Mouse (Mus musculus) gastrocnemius, adult 2 months (tissue): ENCODE results near the gene Lenep. TPM values are rescaled to one million over a fixed set of nuclear protein-coding genes. Genes with fewer than 3 reads are reported as not detected.
A peak's percentile ranks its signal among the peaks of the same experiment; 100 is the strongest.

Experiments
- DNase-seq: peaks from one replicate; pipeline ENCODE4 v3.0.0; 2022
- H3K27ac ChIP-seq: fragments of 200-600 bp; 2 replicates; pipeline ENCODE4 v1.8.1; 2022; ENCODE audit warnings: mild to moderate bottlenecking
- H3K4me3 ChIP-seq: fragments of 200-600 bp; 2 replicates; pipeline ENCODE4 v1.8.1; 2022; ENCODE audit warnings: mild to moderate bottlenecking, moderate library complexity
- CTCF ChIP-seq: fragments of 200-600 bp; IDR thresholded peaks from 2 replicates; pipeline ENCODE4 v1.8.1; 2022; ENCODE audit warnings: antibody characterized with exemption, mild to moderate bottlenecking, moderate library complexity
- intact Hi-C: fragments of 180-260 bp; cut with DNase I; formaldehyde crosslinking; loops from one replicate; pipeline ENCODE4 v1.15.1; 2025
- total RNA-seq, 2 experiments: library from RNA; stranded (reverse); gene quantifications; 2 replicates each; pipeline ENCODE4 v1.2.3; 2021

Gene Lenep
- total RNA-seq, 2 experiments from 2014 or later, result 0.41 to 2.1 TPM

- Histone ChIP-seq H3K27ac (peak overlapping the region; percentile 95), H3K4me3 (peak overlapping the region; percentile 70)
- no peak for TF ChIP-seq CTCF
- intact Hi-C loops, result no loop called here
- peak; percentile 83 for DNase-seq
Observed at GRCm38 (mm10) chr3:89386438-89387420, 15.9 kb downstream of the Lenep start.

- Histone ChIP-seq H3K4me3 (peak overlapping the region; percentile 70), H3K27ac (peak overlapping the region; percentile 95)
- no peak for DNase-seq
- TF ChIP-seq CTCF, result no peak
- intact Hi-C loops, result no loop called here
Observed at GRCm38 (mm10) chr3:89385451-89385850, 17.1 kb downstream of the Lenep start.

DNA sequence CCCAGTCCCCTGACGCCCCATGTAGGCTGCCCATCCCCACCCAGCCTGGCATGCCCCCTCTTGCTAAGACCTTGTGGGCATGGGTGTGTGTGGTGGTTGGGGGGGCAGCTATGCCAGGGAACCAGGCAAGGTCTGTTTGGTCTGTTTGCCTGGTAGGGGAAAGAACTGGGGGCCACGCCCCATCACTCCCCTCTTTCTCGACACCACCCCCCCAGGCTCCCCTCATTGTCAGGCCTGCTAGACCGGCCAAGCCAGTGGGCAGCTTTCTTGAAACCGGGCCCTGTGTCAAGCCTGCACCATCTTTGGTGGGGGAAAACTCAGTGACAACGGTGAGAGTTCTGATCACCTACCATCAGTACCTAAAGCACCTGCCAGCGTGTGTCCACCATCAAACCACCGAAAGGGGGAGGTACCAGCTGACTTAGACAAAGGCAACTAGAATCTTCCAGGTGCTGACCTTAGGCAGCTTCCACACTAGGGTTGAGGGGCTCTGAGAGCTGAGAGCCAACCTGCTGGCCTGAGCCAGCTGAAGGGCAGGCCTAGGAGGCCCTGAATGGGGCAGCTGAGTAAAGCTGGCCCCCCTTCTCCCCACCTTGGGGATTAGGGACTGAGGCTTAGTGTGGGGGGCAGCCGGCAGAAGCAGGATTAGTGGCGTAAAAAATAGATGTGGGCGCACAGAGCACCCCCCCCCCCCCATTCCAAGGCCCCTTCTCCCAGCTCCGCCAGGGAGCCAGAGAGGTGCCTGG, 18.1 kb downstream of the Lenep start:
- no peak for TF ChIP-seq CTCF
- H3K27ac ChIP-seq, result peak overlapping the region; percentile 95
- DNase-seq, result peak; percentile 16

GRCm38 (mm10) chr3:89383651-89384255, 18.8 kb downstream of the Lenep start:
- no peak overlapping the region for H3K4me3 ChIP-seq
- TF ChIP-seq CTCF, result no peak
- peak; percentile 21 for DNase-seq
- intact Hi-C loops, result no loop called here
- H3K27ac ChIP-seq, result peak overlapping the region; percentile 95

More for the DNA sequence above, 18.1 kb downstream of the Lenep start:
- intact Hi-C loops, result no loop called here
- H3K4me3 ChIP-seq, result no peak overlapping the region

DNA sequence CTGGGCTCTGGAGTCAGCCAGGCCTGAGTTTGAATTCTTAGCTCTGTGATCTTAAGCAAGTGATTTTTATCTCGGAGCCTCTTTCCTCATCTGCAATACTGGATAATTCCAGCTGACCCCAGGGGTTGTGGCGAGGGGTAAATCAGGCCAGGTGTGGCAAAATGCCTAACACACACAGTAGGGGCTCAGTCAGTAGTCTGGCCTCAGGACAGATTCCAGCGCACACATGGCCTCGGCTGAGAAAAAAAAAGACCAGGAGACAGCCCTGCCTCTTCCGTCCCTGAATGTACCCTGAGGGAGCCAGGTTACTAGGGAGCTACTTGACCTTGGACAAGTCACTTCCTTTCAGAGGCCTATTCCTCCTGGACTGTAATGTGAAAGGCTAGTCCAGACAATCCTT, 19.6 kb downstream of the Lenep start:
- peak overlapping the region; percentile 16 for H3K27ac ChIP-seq
- no peak for DNase-seq
- no peak for TF ChIP-seq CTCF
- no peak overlapping the region for H3K4me3 ChIP-seq
- intact Hi-C loops, result no loop called here

- no peak for TF ChIP-seq CTCF
- H3K27ac ChIP-seq, result peak overlapping the region; percentile 16
- no peak for DNase-seq
- intact Hi-C loops, result no loop called here
- H3K4me3 ChIP-seq, result no peak overlapping the region
Observed at GRCm38 (mm10) chr3:89382033-89382882, 20.3 kb downstream of the Lenep start.

DNA sequence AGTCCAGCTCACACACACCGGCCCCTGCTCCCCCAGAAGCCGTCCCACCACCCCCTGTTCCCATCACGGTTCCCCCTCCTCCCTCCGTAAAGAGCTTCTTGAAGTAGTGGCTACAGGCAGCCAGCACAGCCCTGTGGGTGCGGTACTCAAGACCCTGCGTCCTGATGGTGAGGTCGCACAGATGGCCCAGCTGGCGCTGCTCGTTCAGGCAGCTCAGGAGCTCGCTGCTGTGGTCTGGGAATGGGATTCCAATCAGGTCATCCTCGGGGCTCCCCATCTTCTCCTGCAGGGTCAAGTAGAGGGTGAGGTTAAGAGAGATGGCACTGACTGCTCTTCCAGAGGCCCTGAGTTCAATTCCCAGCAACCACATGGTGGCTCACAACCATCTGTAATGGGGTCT, 21.4 kb downstream of the Lenep start:
- no peak for TF ChIP-seq CTCF
- no peak for DNase-seq
- H3K27ac ChIP-seq, result no peak overlapping the region
- no peak overlapping the region for H3K4me3 ChIP-seq
- intact Hi-C loops, result no loop called here

DNA sequence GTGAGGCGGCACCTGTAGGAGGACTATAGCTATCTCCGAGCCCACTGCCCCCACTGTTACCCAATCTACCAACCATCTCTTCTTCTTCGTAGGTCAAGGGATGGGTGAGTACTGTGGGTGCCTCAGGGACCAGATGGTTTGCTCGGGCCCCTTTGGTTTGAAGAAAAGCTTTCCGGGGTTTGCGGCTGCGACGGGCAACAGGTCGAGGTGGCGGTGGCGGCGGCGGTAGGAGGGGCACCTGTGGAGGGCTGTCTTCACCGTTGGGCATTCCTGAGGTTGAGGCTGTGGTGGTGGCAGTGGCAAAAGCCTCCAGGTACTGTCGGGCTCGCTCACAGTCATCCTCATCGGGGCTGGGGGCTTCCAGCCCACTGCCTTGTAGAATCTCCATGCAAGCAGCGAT, 21.9 kb downstream of the Lenep start:
- no peak for DNase-seq
- Histone ChIP-seq H3K27ac (no peak overlapping the region), H3K4me3 (no peak overlapping the region)
- no peak for TF ChIP-seq CTCF
- intact Hi-C loops, result no loop called here

GRCm38 (mm10) chr3:89380291-89380690, 22.3 kb downstream of the Lenep start:
- intact Hi-C loops, result no loop called here
- no peak overlapping the region for H3K4me3 ChIP-seq
- no peak for TF ChIP-seq CTCF
- DNase-seq, result no peak
- H3K27ac ChIP-seq, result no peak overlapping the region

GRCm38 (mm10) chr3:89379388-89380131, 23.0 kb downstream of the Lenep start:
- TF ChIP-seq CTCF, result no peak
- Histone ChIP-seq H3K4me3 (no peak overlapping the region), H3K27ac (peak overlapping the region; percentile 84)
- intact Hi-C loops, result no loop called here
- DNase-seq, result no peak

DNA sequence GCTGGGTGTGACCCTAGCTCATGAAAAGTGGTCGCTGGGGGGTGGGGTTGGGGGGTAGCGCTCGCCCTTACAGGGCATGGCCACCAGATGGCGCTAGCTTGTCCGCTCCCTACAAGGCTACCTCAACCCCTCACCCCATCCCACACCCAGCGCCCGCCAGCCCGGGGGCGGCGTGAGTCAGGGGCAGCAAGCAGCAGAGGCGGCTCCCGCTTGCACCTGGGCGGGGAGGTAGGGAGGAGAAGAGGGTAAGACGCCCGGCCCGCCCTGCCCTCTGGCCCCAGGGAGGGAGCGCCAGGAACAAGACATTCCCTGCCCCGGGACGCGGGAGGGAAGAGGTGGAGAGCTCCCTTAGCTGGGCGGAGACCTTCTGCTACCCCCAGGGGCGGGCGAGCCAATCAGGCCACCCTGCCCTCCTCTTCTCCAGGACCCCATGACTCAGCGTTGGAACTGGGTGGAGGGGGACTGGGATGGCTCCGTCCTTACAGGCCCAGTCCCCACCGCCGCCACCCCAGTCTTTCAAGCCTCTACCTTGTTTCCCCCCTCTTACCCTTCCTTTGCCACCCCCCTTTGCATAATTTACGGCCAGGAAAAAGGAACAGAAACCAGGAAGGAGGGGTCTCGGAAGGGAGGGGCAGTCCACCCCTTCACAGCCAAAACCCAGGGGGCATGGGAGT, 24.1 kb downstream of the Lenep start:
- Histone ChIP-seq H3K4me3 (peak overlapping the region; percentile 80), H3K27ac (peak overlapping the region; percentile 84)

More for the DNA sequence above, 24.1 kb downstream of the Lenep start:
- peak; percentile 100; the same call in 1 of the 2 replicates for TF ChIP-seq CTCF
- peak; percentile 88 for DNase-seq
- intact Hi-C loops, result loop anchor here (1.0 kb wide), 1 partner anchor 107 kb away; no protein-coding TSS in a partner anchor
